Mouse (Mus musculus) liver, postnatal 0 days (tissue): ENCODE data around the gene Fam129a. TPM values are rescaled to one million over a fixed set of nuclear protein-coding genes. Genes with fewer than 3 reads are reported as not detected.

Experiments used
- ATAC-seq: fragments of 200-750 bp; cut with Nextera tagmentation; 2 replicates; pipeline ENCODE4 v1.8.0; 2017; ENCODE audit warnings: mild to moderate bottlenecking, moderate library complexity
- DNase-seq: peaks from one replicate; pipeline ENCODE4 v3.0.0-alpha.2; 2016
- H3K27ac ChIP-seq: fragments of 300-500 bp; sonication (generic); 2 replicates; pipeline ENCODE4 v1.5.1; 2014; ENCODE audit warnings: antibody characterized with exemption, moderate library complexity, mild to moderate bottlenecking, low read depth
- H3K27me3 ChIP-seq: fragments of 300-500 bp; sonication (generic); 2 replicates; pipeline ENCODE4 v1.6.1; 2014; ENCODE audit warnings: low read length, control low read depth, mixed read lengths; ENCODE audit not compliant: insufficient read depth
- H3K36me3 ChIP-seq: fragments of 300-500 bp; sonication (generic); replicated peaks from 2 replicates; pipeline ENCODE4 v1.6.1; 2014; ENCODE audit warnings: mild to moderate bottlenecking, control low read depth, low read length, moderate library complexity, mixed read lengths; ENCODE audit not compliant: insufficient read depth
- H3K4me1 ChIP-seq: fragments of 300-500 bp; sonication (generic); 2 replicates; pipeline ENCODE4 v1.6.1; 2014; ENCODE audit warnings: antibody characterized with exemption, mild to moderate bottlenecking, control low read depth; ENCODE audit not compliant: insufficient read depth
- H3K4me2 ChIP-seq: fragments of 300-500 bp; sonication (generic); 2 replicates; pipeline ENCODE4 v1.6.1; 2014; ENCODE audit warnings: low read depth, mild to moderate bottlenecking, low read length, moderate library complexity, mixed read lengths
- H3K4me3 ChIP-seq: fragments of 300-500 bp; sonication (generic); 2 replicates; pipeline ENCODE4 v1.5.1; 2014; ENCODE audit warnings: low read depth, low read length
- H3K9ac ChIP-seq: fragments of 300-500 bp; sonication (generic); replicated peaks from 2 replicates; pipeline ENCODE4 v1.6.1; 2014; ENCODE audit warnings: mild to moderate bottlenecking, moderate library complexity
- H3K9me3 ChIP-seq: fragments of 300-500 bp; sonication (generic); 2 replicates; pipeline ENCODE4 v1.6.1; 2016; ENCODE audit warnings: mild to moderate bottlenecking, control low read depth, low read length, mixed read lengths
- CTCF ChIP-seq: sonication (generic); IDR thresholded peaks from 2 replicates; pipeline ENCODE4 v1.5.1; 2016; ENCODE audit warnings: antibody characterized with exemption, low read depth
- EP300 ChIP-seq: IDR thresholded peaks from 2 replicates; pipeline ENCODE4 v1.6.1; 2016; ENCODE audit warnings: antibody characterized with exemption, low read depth, mild to moderate bottlenecking
- WGBS: fragments of 180-500 bp; shearing (Covaris S2); extraction: QIAGEN DNeasy Blood & Tissue Kit; methylation state at CpG from one replicate; pipeline ENCODE4 v1.1.7; 2014; ENCODE audit not compliant: insufficient replicate concordance; 5-methylcytosine and 5-hydroxymethylcytosine counted together
- polyA plus RNA-seq: library from polyadenylated mRNA; unstranded; fragments of >200 nt; fragmentation: Nextera tagmentation; extraction: Ambion mirVana; gene quantifications from 2 replicates; pipeline ENCODE4 v1.2.1, GENCODE M21; 2015

The Fam129a gene
- polyA plus RNA-seq, 1 experiment from 2014 or later = 11.5 TPM

DNA sequence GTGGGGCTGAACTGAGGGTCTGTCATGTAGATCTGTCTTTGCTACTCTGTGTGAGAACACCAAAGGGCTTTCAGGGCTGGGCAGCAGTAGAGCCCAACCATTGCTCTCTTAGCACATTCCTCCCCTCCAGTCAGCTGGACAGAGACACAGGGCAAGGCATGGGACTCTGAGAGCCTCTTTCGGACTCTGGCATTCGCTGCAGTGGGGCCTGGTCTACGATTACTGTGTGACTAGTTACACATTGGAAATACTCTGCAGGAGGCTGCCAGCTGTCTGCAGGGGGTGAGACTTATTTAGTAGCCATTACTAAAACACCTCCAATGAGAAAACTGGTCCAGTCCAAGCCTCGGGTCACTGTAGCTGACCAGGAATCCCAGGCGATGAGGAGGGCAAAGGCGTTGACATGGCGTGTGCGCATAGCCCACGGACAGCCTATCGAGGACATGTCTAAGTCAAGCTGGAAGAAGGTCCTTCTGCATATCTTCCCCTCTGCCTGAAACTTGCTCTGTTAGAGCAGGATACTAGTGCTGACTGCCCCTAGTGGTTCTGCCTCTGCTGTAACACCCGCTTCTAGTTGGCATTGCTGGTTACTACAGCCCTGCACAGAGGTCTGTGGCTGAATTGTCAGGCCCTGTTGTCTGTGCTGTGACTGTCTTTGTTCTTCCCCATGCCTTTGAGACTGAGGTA, 145.2 kb downstream of the Fam129a start:
- Histone ChIP-seq H3K27me3 (no peaks in the 10 kb centered on the region), H3K27ac (no peak overlapping the region), H3K4me3 (no peak overlapping the region), H3K4me2 (no peak overlapping the region), H3K9ac (no peak overlapping the region), H3K4me1 (peaks cover 17% of the 10 kb centered on the region), H3K36me3 (peaks cover 19% of the 10 kb centered on the region; the same call in 1 of the 2 replicates), H3K9me3 (no peaks in the 10 kb centered on the region)
- no peak for TF ChIP-seq EP300
- peak; percentile 59 for TF ChIP-seq CTCF
- DNase-seq (no peak), ATAC-seq (no peak)
- WGBS = 86% methylated on average over 11 of the region's 11 CpGs

DNA sequence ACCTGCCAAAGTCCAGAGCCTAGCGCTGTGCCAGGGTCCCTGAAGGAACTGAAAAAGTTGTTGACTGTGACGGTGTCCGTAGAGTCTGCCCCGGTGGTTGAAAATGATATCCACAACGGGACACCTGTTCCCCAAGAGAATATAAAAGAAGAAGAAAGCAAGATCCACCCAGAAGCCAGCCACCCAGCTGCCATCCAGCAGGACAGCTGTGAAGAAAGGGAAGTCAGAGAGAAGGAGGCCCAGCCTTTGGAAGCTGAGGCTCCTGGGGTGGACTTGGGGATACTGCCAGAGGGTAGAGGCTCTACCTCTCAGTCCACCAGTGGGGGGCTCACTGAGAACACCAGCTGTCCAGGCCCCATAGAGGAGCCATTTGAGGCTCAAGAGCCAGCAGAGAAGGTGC, 146.6 kb downstream of the Fam129a start:
- Histone ChIP-seq H3K36me3 (peaks cover 15% of the 10 kb centered on the region; the same call in 1 of the 2 replicates), H3K27ac (peak overlapping the region; percentile 48; the same call in 1 of the 2 replicates), H3K9me3 (no peaks in the 10 kb centered on the region), H3K4me3 (no peak overlapping the region), H3K4me1 (peaks cover 16% of the 10 kb centered on the region), H3K4me2 (no peak overlapping the region), H3K9ac (no peak overlapping the region), H3K27me3 (no peaks in the 10 kb centered on the region)
- no peak for TF ChIP-seq EP300
- TF ChIP-seq CTCF = peak; percentile 31; the same call in 1 of the 2 replicates
- DNase-seq = peak; percentile 36
- 68% methylated on average over 5 of the region's 5 CpGs for WGBS
- peak; percentile 63 for ATAC-seq

DNA sequence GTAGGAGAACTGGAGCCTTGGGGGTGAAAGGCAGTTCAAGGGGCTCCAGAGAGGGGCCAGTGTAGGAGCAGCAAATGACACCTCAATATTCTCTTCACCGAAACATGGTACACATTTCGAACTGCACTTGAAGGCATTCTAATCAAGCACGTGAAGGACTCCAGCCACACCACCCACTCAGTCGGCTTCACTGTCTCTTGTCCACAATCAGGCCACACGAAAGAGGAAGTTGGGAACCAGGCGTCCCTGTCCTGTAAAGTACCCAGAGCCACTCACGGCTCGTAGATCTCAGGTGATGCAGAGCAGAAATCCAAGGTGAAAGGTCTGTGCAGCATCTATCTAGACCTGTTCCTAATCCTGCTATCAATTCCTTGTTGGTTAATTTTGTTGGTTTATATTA, 147.6 kb downstream of the Fam129a start:
- Histone ChIP-seq H3K27ac (no peak overlapping the region), H3K9ac (no peak overlapping the region), H3K4me1 (peaks cover 16% of the 10 kb centered on the region), H3K36me3 (peaks cover 15% of the 10 kb centered on the region; the same call in 1 of the 2 replicates), H3K4me3 (no peak overlapping the region), H3K9me3 (no peaks in the 10 kb centered on the region), H3K27me3 (no peaks in the 10 kb centered on the region), H3K4me2 (no peak overlapping the region)
- ATAC-seq (no peak), DNase-seq (no peak)
- no peak for TF ChIP-seq EP300
- no peak for TF ChIP-seq CTCF
- 48% methylated on average over 8 of the region's 8 CpGs for WGBS

GRCm38 (mm10) chr1:151719911-151720310, 148.9 kb downstream of the Fam129a start:
- H3K4me3 ChIP-seq = no peak overlapping the region
- H3K9me3 ChIP-seq = no peaks in the 10 kb centered on the region
- DNase-seq (no peak), ATAC-seq (no peak)
- H3K4me1 ChIP-seq = peaks cover 16% of the 10 kb centered on the region
- no peaks in the 10 kb centered on the region for H3K27me3 ChIP-seq
- no peak for TF ChIP-seq EP300
- TF ChIP-seq CTCF = no peak
- no peak overlapping the region for H3K27ac ChIP-seq
- peaks cover 15% of the 10 kb centered on the region; the same call in 1 of the 2 replicates for H3K36me3 ChIP-seq
- WGBS = 70% methylated on average over 5 of the region's 5 CpGs
- H3K4me2 ChIP-seq = no peak overlapping the region
- no peak overlapping the region for H3K9ac ChIP-seq

GRCm38 (mm10) chr1:151720566-151720965, 149.6 kb downstream of the Fam129a start:
- 71% methylated on average over 2 of the region's 2 CpGs for WGBS
- no peak for DNase-seq
- H3K27ac ChIP-seq = peak overlapping the region; percentile 16; the same call in 1 of the 2 replicates

GRCm38 (mm10) chr1:151721357-151721983, 150.5 kb downstream of the Fam129a start:
- no peak overlapping the region for H3K9ac ChIP-seq
- 0 out of 2 replicates have a peak overlapping the region, but pooled peaks have one; percentile 16 for H3K27ac ChIP-seq
- 75% methylated on average over 10 of the region's 10 CpGs for WGBS
- peaks cover 16% of the 10 kb centered on the region for H3K4me1 ChIP-seq
- H3K4me3 ChIP-seq = no peak overlapping the region
- no peaks in the 10 kb centered on the region for H3K9me3 ChIP-seq
- peak; percentile 24; the same call in 1 of the 2 replicates for ATAC-seq
- no peaks in the 10 kb centered on the region for H3K27me3 ChIP-seq
- DNase-seq = no peak
- peaks cover 13% of the 10 kb centered on the region; the same call in 1 of the 2 replicates for H3K36me3 ChIP-seq
- no peak overlapping the region for H3K4me2 ChIP-seq
- TF ChIP-seq EP300 = no peak
- TF ChIP-seq CTCF = no peak

More at GRCm38 (mm10) chr1:151720566-151720965, 149.6 kb downstream of the Fam129a start:
- peaks cover 16% of the 10 kb centered on the region for H3K4me1 ChIP-seq
- no peak overlapping the region for H3K4me2 ChIP-seq
- no peak for ATAC-seq
- H3K27me3 ChIP-seq = no peaks in the 10 kb centered on the region
- H3K36me3 ChIP-seq = peaks cover 15% of the 10 kb centered on the region; the same call in 1 of the 2 replicates
- no peak overlapping the region for H3K9ac ChIP-seq
- TF ChIP-seq CTCF = no peak
- no peak for TF ChIP-seq EP300
- H3K4me3 ChIP-seq = no peak overlapping the region
- H3K9me3 ChIP-seq = no peaks in the 10 kb centered on the region
